Mouse (Mus musculus) embryonic facial prominence, embryonic 10.5 days (tissue): ENCODE measurements around the gene Tbc1d1. TPM values are rescaled to one million over a fixed set of nuclear protein-coding genes. Genes with fewer than 3 reads are reported as not detected.

Experiments used
- DNase-seq: peaks from one replicate; pipeline ENCODE4 v3.0.0-alpha.2; 2017; ENCODE audit warnings: low spot score
- H3K27ac ChIP-seq: fragments of 300-500 bp; sonication (generic); replicated peaks from 2 replicates; pipeline ENCODE4 v1.5.1; 2016; ENCODE audit warnings: mild to moderate bottlenecking
- H3K27me3 ChIP-seq: fragments of 300-500 bp; sonication (generic); replicated peaks from 2 replicates; pipeline ENCODE4 v1.6.1; 2016; ENCODE audit warnings: low read depth, mild to moderate bottlenecking; ENCODE audit not compliant: poor library complexity, severe bottlenecking
- H3K36me3 ChIP-seq: fragments of 300-500 bp; sonication (generic); replicated peaks from 2 replicates; pipeline ENCODE4 v1.6.1; 2016; ENCODE audit warnings: mild to moderate bottlenecking, moderate library complexity
- H3K4me1 ChIP-seq: fragments of 300-500 bp; sonication (generic); 2 replicates; pipeline ENCODE4 v1.6.1; 2016
- H3K4me3 ChIP-seq: fragments of 300-500 bp; sonication (generic); 2 replicates; pipeline ENCODE4 v1.5.1; 2016; ENCODE audit warnings: mild to moderate bottlenecking, moderate library complexity
- H3K9me3 ChIP-seq: fragments of 300-500 bp; sonication (generic); 2 replicates; pipeline ENCODE4 v1.6.1; 2016; ENCODE audit warnings: mild to moderate bottlenecking
- WGBS: fragments of 180-500 bp; shearing (Covaris S2); methylation state at CpG from one replicate; pipeline ENCODE4 v1.1.7; 2016; 5-methylcytosine and 5-hydroxymethylcytosine counted together
- polyA plus RNA-seq: library from polyadenylated mRNA; unstranded; fragments of >200 nt; fragmentation: Nextera tagmentation; extraction: Ambion mirVana; gene quantifications from 2 replicates; pipeline ENCODE4 v1.2.1, GENCODE M21; 2016

Gene Tbc1d1
- polyA plus RNA-seq: 32.9 TPM in 2 replicates

- 45% methylated on average over 11 of the region's 11 CpGs for WGBS
- peak; percentile 44 for DNase-seq
- H3K27me3 ChIP-seq: peaks cover 50% of the 10 kb centered on the region
- no peaks in the 10 kb centered on the region for H3K36me3 ChIP-seq
- H3K27ac ChIP-seq: peak within 1 kb of the TSS; percentile 45; the same call in 1 of the 2 replicates
- H3K4me3 ChIP-seq: no peak within 1 kb of the TSS
- no peaks in the 10 kb centered on the region for H3K9me3 ChIP-seq
- H3K4me1 ChIP-seq: peaks cover 40% of the 10 kb centered on the region
Observed at GRCm38 (mm10) chr5:64155861-64156550, at the start of gene Tbc1d1. TSS of gene Tbc1d1 (plus strand) at chr5:64156305.

GRCm38 (mm10) chr5:64107596-64108289, 48.4 kb upstream of the Tbc1d1 start:
- DNase-seq: no peak
- H3K9me3 ChIP-seq: no peaks in the 10 kb centered on the region
- 89% methylated on average over 11 of the region's 11 CpGs for WGBS
- H3K36me3 ChIP-seq: peaks cover 68% of the 10 kb centered on the region
- H3K27me3 ChIP-seq: no peaks in the 10 kb centered on the region
- H3K4me1 ChIP-seq: no peaks in the 10 kb centered on the region
- no peak overlapping the region for H3K4me3 ChIP-seq
- no peak overlapping the region for H3K27ac ChIP-seq

- H3K27me3 ChIP-seq: no peaks in the 10 kb centered on the region
- no peak for DNase-seq
- H3K36me3 ChIP-seq: peaks cover 70% of the 10 kb centered on the region
- WGBS: 72% methylated on average over 3 of the region's 3 CpGs
- H3K4me3 ChIP-seq: no peak overlapping the region
- H3K27ac ChIP-seq: no peak overlapping the region
- no peaks in the 10 kb centered on the region for H3K9me3 ChIP-seq
- H3K4me1 ChIP-seq: no peaks in the 10 kb centered on the region
Observed at GRCm38 (mm10) chr5:64109217-64109616, 46.9 kb upstream of the Tbc1d1 start.

GRCm38 (mm10) chr5:64112360-64112759, 43.7 kb upstream of the Tbc1d1 start:
- 92% methylated on average over 3 of the region's 3 CpGs for WGBS
- no peak for DNase-seq
- Histone ChIP-seq H3K27ac (no peak overlapping the region), H3K36me3 (peaks cover 85% of the 10 kb centered on the region), H3K27me3 (no peaks in the 10 kb centered on the region), H3K4me1 (no peaks in the 10 kb centered on the region), H3K9me3 (peaks cover 9% of the 10 kb centered on the region; the same call in 1 of the 2 replicates), H3K4me3 (no peak overlapping the region)

- no peak for DNase-seq
- no peak overlapping the region for H3K4me3 ChIP-seq
- H3K27ac ChIP-seq: no peak overlapping the region
- peaks cover 9% of the 10 kb centered on the region; the same call in 1 of the 2 replicates for H3K9me3 ChIP-seq
- WGBS: 96% methylated on average over 6 of the region's 6 CpGs
- peaks cover 73% of the 10 kb centered on the region for H3K36me3 ChIP-seq
- H3K4me1 ChIP-seq: no peaks in the 10 kb centered on the region
- no peaks in the 10 kb centered on the region for H3K27me3 ChIP-seq
Observed at GRCm38 (mm10) chr5:64114210-64114609, 41.9 kb upstream of the Tbc1d1 start.

GRCm38 (mm10) chr5:64117191-64117590, 38.9 kb upstream of the Tbc1d1 start:
- WGBS: 88% methylated on average over 1 of the region's 1 CpGs
- Histone ChIP-seq H3K36me3 (peaks cover 54% of the 10 kb centered on the region), H3K4me3 (no peak overlapping the region), H3K27me3 (no peaks in the 10 kb centered on the region), H3K27ac (no peak overlapping the region), H3K9me3 (peaks cover 9% of the 10 kb centered on the region; the same call in 1 of the 2 replicates), H3K4me1 (no peaks in the 10 kb centered on the region)
- no peak for DNase-seq

- H3K27me3 ChIP-seq: no peaks in the 10 kb centered on the region
- DNase-seq: no peak
- 80% methylated on average over 5 of the region's 5 CpGs for WGBS
- H3K4me1 ChIP-seq: no peaks in the 10 kb centered on the region
- H3K27ac ChIP-seq: no peak overlapping the region
- H3K9me3 ChIP-seq: no peaks in the 10 kb centered on the region
- H3K4me3 ChIP-seq: no peak overlapping the region
- H3K36me3 ChIP-seq: peaks cover 25% of the 10 kb centered on the region
Observed at GRCm38 (mm10) chr5:64125783-64126182, 30.3 kb upstream of the Tbc1d1 start.

- Histone ChIP-seq H3K4me1 (no peaks in the 10 kb centered on the region), H3K27me3 (no peaks in the 10 kb centered on the region), H3K9me3 (no peaks in the 10 kb centered on the region), H3K27ac (no peak overlapping the region), H3K36me3 (peaks cover 23% of the 10 kb centered on the region), H3K4me3 (no peak overlapping the region)
- WGBS: 67% methylated on average over 5 of the region's 5 CpGs
- DNase-seq: no peak
Observed at GRCm38 (mm10) chr5:64131550-64131949, 24.6 kb upstream of the Tbc1d1 start.

GRCm38 (mm10) chr5:64133901-64134300, 22.2 kb upstream of the Tbc1d1 start:
- H3K4me1 ChIP-seq: no peaks in the 10 kb centered on the region
- no peak for DNase-seq
- H3K4me3 ChIP-seq: no peak overlapping the region
- WGBS: 85% methylated on average over 4 of the region's 4 CpGs
- no peak overlapping the region for H3K27ac ChIP-seq
- peaks cover 7% of the 10 kb centered on the region; the same call in 1 of the 2 replicates for H3K36me3 ChIP-seq
- no peaks in the 10 kb centered on the region for H3K9me3 ChIP-seq
- no peaks in the 10 kb centered on the region for H3K27me3 ChIP-seq

- no peaks in the 10 kb centered on the region for H3K4me1 ChIP-seq
- H3K27ac ChIP-seq: no peak overlapping the region
- no peaks in the 10 kb centered on the region for H3K36me3 ChIP-seq
- WGBS: 74% methylated on average over 5 of the region's 5 CpGs
- DNase-seq: no peak
- no peaks in the 10 kb centered on the region for H3K27me3 ChIP-seq
- H3K4me3 ChIP-seq: no peak overlapping the region
- no peaks in the 10 kb centered on the region for H3K9me3 ChIP-seq
Observed at GRCm38 (mm10) chr5:64136325-64136724, 19.8 kb upstream of the Tbc1d1 start.

GRCm38 (mm10) chr5:64140202-64140601, 15.9 kb upstream of the Tbc1d1 start:
- H3K36me3 ChIP-seq: no peaks in the 10 kb centered on the region
- no peak for DNase-seq
- H3K4me3 ChIP-seq: no peak overlapping the region
- H3K27ac ChIP-seq: no peak overlapping the region
- 0 out of 2 replicates have a peak, but pooled peaks cover 3% of the 10 kb centered on the region for H3K4me1 ChIP-seq
- H3K9me3 ChIP-seq: no peaks in the 10 kb centered on the region
- H3K27me3 ChIP-seq: no peaks in the 10 kb centered on the region
- 85% methylated on average over 3 of the region's 3 CpGs for WGBS

GRCm38 (mm10) chr5:64144315-64144714, 11.8 kb upstream of the Tbc1d1 start:
- Histone ChIP-seq H3K4me1 (peaks cover 8% of the 10 kb centered on the region), H3K27ac (no peak overlapping the region), H3K36me3 (no peaks in the 10 kb centered on the region), H3K27me3 (no peaks in the 10 kb centered on the region), H3K4me3 (no peak overlapping the region), H3K9me3 (no peaks in the 10 kb centered on the region)
- WGBS: 82% methylated on average over 5 of the region's 5 CpGs
- no peak for DNase-seq
